Mouse (Mus musculus) bone marrow, adult 2 months (tissue): ENCODE data around the gene Lmnb2.

ENCODE experiments used
- CTCF ChIP-seq: fragments of 200-500 bp; IDR thresholded peaks from 2 replicates; pipeline ENCODE4 v1.5.1; 2011; ENCODE audit warnings: low read length, control low read depth; ENCODE audit not compliant: control insufficient read depth, insufficient read depth
- POLR2A ChIP-seq: fragments of 200-500 bp; IDR thresholded peaks from 2 replicates; pipeline ENCODE4 v1.6.1; 2011; ENCODE audit warnings: low read depth, mild to moderate bottlenecking, control low read depth, low read length, borderline replicate concordance; ENCODE audit not compliant: control insufficient read depth

GRCm38 (mm10) chr10:80937646-80938045 is 19.6 kb upstream of the Lmnb2 start:
- TF ChIP-seq CTCF (no peak), POLR2A (no peak)
